Mouse (Mus musculus): Measurements from ENCODE around the gene Selp. TPM values are rescaled to one million over a fixed set of nuclear protein-coding genes. Genes with fewer than 3 reads are reported as not detected.

The Selp gene
- polyA plus RNA-seq (2016; fragmentation: Nextera tagmentation; extraction: Ambion mirVana) = not detected in 2 replicates

GRCm38 (mm10) chr1:164114947-164115493, at the start of gene Selp:
Gene Selp, plus strand, starts transcription at chr1:164115264.
- Histone ChIP-seq H3K36me3 (no peaks in the 10 kb centered on the region), H3K4me3 (no peak within 1 kb of the TSS), H3K27ac (replicated peaks) (no peak within 1 kb of the TSS), H3K4me1 (no peaks in the 10 kb centered on the region), H3K9me3 (no peaks in the 10 kb centered on the region), H3K9ac (replicated peaks) (no peak within 1 kb of the TSS), H3K27me3 (no peaks in the 10 kb centered on the region), H3K4me2 (replicated peaks) (no peak within 1 kb of the TSS)
- no peak for ATAC-seq (ENCODE audit: low FRiP score, low read depth)
- WGBS = 80% methylated on average over 8 of the region's 8 CpGs

GRCm38 (mm10) chr1:164069261-164069660, 45.8 kb upstream of the Selp start:
- no peaks in the 10 kb centered on the region for H3K9me3 ChIP-seq
- no peak overlapping the region for H3K27ac ChIP-seq (replicated peaks)
- H3K4me2 ChIP-seq (replicated peaks) = no peak overlapping the region
- no peaks in the 10 kb centered on the region for H3K4me1 ChIP-seq
- no peaks in the 10 kb centered on the region for H3K27me3 ChIP-seq
- H3K36me3 ChIP-seq = no peaks in the 10 kb centered on the region
- ATAC-seq (ENCODE audit: low FRiP score, low read depth) = no peak
- H3K9ac ChIP-seq (replicated peaks) = no peak overlapping the region
- no peak overlapping the region for H3K4me3 ChIP-seq

DNA sequence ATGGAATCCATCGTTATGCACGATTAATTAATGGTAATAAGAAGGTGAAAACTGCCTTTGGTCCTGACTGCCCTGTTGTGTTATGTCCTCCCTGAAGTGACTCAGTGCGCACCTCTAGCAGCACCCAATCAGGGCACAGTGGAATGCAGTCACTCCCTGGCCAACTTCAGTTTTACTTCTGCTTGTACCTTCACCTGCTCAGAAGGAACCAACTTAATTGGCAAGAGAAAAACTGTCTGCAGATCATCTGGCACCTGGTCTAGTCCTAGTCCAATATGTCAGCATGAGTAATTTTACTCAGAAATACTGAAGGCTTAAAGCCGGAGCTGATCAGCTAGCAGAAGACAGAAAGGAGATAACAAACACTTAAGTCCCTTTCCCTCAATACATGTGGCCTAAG, 44.6 kb upstream of the Selp start:
- Histone ChIP-seq H3K9ac (replicated peaks) (no peak overlapping the region), H3K27me3 (no peaks in the 10 kb centered on the region), H3K4me2 (replicated peaks) (no peak overlapping the region), H3K9me3 (no peaks in the 10 kb centered on the region), H3K4me1 (no peaks in the 10 kb centered on the region), H3K27ac (replicated peaks) (no peak overlapping the region), H3K4me3 (no peak overlapping the region), H3K36me3 (no peaks in the 10 kb centered on the region)
- WGBS = 86% methylated on average over 4 of the region's 4 CpGs
- no peak for ATAC-seq (ENCODE audit: low FRiP score, low read depth)

DNA sequence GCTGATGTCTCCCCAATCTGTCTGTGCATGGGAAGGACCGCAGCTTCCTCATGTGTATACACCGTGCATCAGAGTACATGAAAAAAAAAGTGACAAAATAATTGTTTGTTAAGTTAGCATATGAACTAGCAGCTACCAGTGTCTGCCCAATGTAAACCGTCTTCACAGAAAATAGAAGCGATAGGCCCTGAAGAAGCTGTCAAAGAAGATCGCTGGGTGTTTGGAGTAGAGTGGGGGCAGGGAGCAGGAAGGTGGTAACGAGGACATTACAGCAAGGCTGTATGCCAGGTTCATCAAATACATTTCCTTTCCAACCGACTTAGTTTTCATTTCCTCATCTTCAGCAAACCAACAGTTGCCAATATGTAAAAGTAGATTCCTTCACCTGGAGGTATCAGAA, 44.0 kb upstream of the Selp start:
- no peaks in the 10 kb centered on the region for H3K9me3 ChIP-seq
- no peak for ATAC-seq (ENCODE audit: low FRiP score, low read depth)
- no peaks in the 10 kb centered on the region for H3K4me1 ChIP-seq
- no peak overlapping the region for H3K4me2 ChIP-seq (replicated peaks)
- no peak overlapping the region for H3K9ac ChIP-seq (replicated peaks)
- 90% methylated on average over 7 of the region's 7 CpGs for WGBS
- H3K27me3 ChIP-seq = no peaks in the 10 kb centered on the region
- H3K27ac ChIP-seq (replicated peaks) = no peak overlapping the region
- H3K36me3 ChIP-seq = no peaks in the 10 kb centered on the region
- no peak overlapping the region for H3K4me3 ChIP-seq

GRCm38 (mm10) chr1:164072001-164072400, 43.1 kb upstream of the Selp start:
- no peaks in the 10 kb centered on the region for H3K9me3 ChIP-seq
- 82% methylated on average over 4 of the region's 4 CpGs for WGBS
- no peaks in the 10 kb centered on the region for H3K4me1 ChIP-seq
- no peak overlapping the region for H3K27ac ChIP-seq (replicated peaks)
- H3K36me3 ChIP-seq = no peaks in the 10 kb centered on the region
- no peak overlapping the region for H3K4me3 ChIP-seq
- ATAC-seq (ENCODE audit: low FRiP score, low read depth) = no peak
- H3K4me2 ChIP-seq (replicated peaks) = no peak overlapping the region
- no peaks in the 10 kb centered on the region for H3K27me3 ChIP-seq
- H3K9ac ChIP-seq (replicated peaks) = no peak overlapping the region

GRCm38 (mm10) chr1:164073091-164073490, 42.0 kb upstream of the Selp start:
- Histone ChIP-seq H3K4me1 (no peaks in the 10 kb centered on the region), H3K9ac (replicated peaks) (no peak overlapping the region), H3K4me3 (no peak overlapping the region), H3K4me2 (replicated peaks) (no peak overlapping the region), H3K36me3 (no peaks in the 10 kb centered on the region), H3K27me3 (no peaks in the 10 kb centered on the region), H3K27ac (replicated peaks) (no peak overlapping the region), H3K9me3 (no peaks in the 10 kb centered on the region)
- ATAC-seq (ENCODE audit: low FRiP score, low read depth) = no peak
- 90% methylated on average over 9 of the region's 9 CpGs for WGBS

GRCm38 (mm10) chr1:164073803-164074202, 41.3 kb upstream of the Selp start:
- WGBS = 84% methylated on average over 7 of the region's 7 CpGs
- ATAC-seq (ENCODE audit: low FRiP score, low read depth) = no peak
- no peaks in the 10 kb centered on the region for H3K4me1 ChIP-seq
- no peaks in the 10 kb centered on the region for H3K27me3 ChIP-seq
- no peaks in the 10 kb centered on the region for H3K36me3 ChIP-seq
- H3K9ac ChIP-seq (replicated peaks) = no peak overlapping the region
- H3K9me3 ChIP-seq = no peaks in the 10 kb centered on the region
- no peak overlapping the region for H3K27ac ChIP-seq (replicated peaks)
- no peak overlapping the region for H3K4me2 ChIP-seq (replicated peaks)
- H3K4me3 ChIP-seq = no peak overlapping the region

GRCm38 (mm10) chr1:164074606-164075140, 40.4 kb upstream of the Selp start:
- 87% methylated on average over 2 of the region's 2 CpGs for WGBS
- no peak overlapping the region for H3K27ac ChIP-seq (replicated peaks)
- H3K4me3 ChIP-seq = no peak overlapping the region
- H3K4me1 ChIP-seq = no peaks in the 10 kb centered on the region
- no peaks in the 10 kb centered on the region for H3K9me3 ChIP-seq
- H3K36me3 ChIP-seq = no peaks in the 10 kb centered on the region
- H3K4me2 ChIP-seq (replicated peaks) = no peak overlapping the region
- H3K27me3 ChIP-seq = no peaks in the 10 kb centered on the region
- ATAC-seq (ENCODE audit: low FRiP score, low read depth) = no peak
- H3K9ac ChIP-seq (replicated peaks) = no peak overlapping the region

DNA sequence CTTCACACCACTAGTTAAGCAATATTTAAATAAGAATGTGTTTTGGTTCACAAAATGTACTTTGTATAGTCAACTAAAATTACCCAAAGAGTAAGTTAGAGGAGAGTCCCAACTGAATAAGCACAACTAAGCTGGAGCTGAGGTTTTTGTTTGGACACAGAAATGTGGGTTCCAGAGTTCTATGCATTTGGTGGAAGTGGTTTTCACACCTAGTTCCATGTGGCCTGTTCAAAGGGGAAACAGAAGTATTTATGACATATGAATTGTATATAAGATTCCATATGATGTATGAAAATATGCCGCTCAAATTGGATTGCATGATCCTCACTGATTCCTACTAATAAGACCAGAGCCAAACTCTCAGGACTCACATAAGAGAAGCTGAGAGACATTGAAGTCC, 39.6 kb upstream of the Selp start:
- no peak for ATAC-seq (ENCODE audit: low FRiP score, low read depth)
- Histone ChIP-seq H3K4me3 (no peak overlapping the region), H3K27ac (replicated peaks) (no peak overlapping the region), H3K4me1 (no peaks in the 10 kb centered on the region), H3K27me3 (no peaks in the 10 kb centered on the region), H3K9me3 (no peaks in the 10 kb centered on the region), H3K36me3 (no peaks in the 10 kb centered on the region), H3K9ac (replicated peaks) (no peak overlapping the region), H3K4me2 (replicated peaks) (no peak overlapping the region)
- WGBS = 95% methylated on average over 1 of the region's 1 CpGs

GRCm38 (mm10) chr1:164076441-164076840, 38.6 kb upstream of the Selp start:
- no peaks in the 10 kb centered on the region for H3K27me3 ChIP-seq
- no peak for ATAC-seq (ENCODE audit: low FRiP score, low read depth)
- WGBS = 81% methylated on average over 1 of the region's 1 CpGs
- H3K36me3 ChIP-seq = no peaks in the 10 kb centered on the region
- H3K27ac ChIP-seq (replicated peaks) = no peak overlapping the region
- H3K4me3 ChIP-seq = no peak overlapping the region
- no peak overlapping the region for H3K9ac ChIP-seq (replicated peaks)
- H3K9me3 ChIP-seq = no peaks in the 10 kb centered on the region
- H3K4me2 ChIP-seq (replicated peaks) = no peak overlapping the region
- no peaks in the 10 kb centered on the region for H3K4me1 ChIP-seq

- H3K9ac ChIP-seq (replicated peaks) = no peak overlapping the region
- H3K4me3 ChIP-seq = no peak overlapping the region
- no peaks in the 10 kb centered on the region for H3K4me1 ChIP-seq
- H3K4me2 ChIP-seq (replicated peaks) = no peak overlapping the region
- H3K27me3 ChIP-seq = no peaks in the 10 kb centered on the region
- no peak for ATAC-seq (ENCODE audit: low FRiP score, low read depth)
- H3K36me3 ChIP-seq = no peaks in the 10 kb centered on the region
- H3K9me3 ChIP-seq = no peaks in the 10 kb centered on the region
- no peak overlapping the region for H3K27ac ChIP-seq (replicated peaks)
- 90% methylated on average over 3 of the region's 3 CpGs for WGBS
Observed at GRCm38 (mm10) chr1:164077031-164077430, 38.0 kb upstream of the Selp start.

DNA sequence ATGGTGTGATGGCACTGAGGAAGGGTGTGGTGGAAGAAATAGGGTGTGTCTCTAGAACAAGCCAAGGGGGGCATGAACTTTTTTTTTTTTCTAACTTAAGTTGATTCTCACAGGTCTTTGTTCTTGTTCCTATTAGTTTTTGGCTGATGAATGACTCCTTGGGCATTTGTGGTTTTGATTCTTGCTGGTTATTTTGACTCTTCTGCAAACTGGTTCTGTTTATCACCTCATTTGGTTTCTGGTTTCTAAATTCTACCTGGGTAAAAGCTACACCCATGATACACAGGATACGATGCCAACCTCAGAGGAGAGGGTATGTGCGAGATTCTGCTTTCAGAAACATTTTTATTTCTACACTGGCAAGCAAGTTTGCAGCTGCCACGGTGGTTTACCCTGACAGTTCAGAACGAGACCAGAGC, 36.7 kb upstream of the Selp start:
- Histone ChIP-seq H3K36me3 (no peaks in the 10 kb centered on the region), H3K4me2 (replicated peaks) (no peak overlapping the region), H3K9ac (replicated peaks) (no peak overlapping the region), H3K27me3 (no peaks in the 10 kb centered on the region), H3K27ac (replicated peaks) (no peak overlapping the region), H3K4me3 (no peak overlapping the region), H3K4me1 (no peaks in the 10 kb centered on the region), H3K9me3 (no peaks in the 10 kb centered on the region)
- no peak for ATAC-seq (ENCODE audit: low FRiP score, low read depth)
- WGBS = 88% methylated on average over 4 of the region's 4 CpGs

- no peaks in the 10 kb centered on the region for H3K9me3 ChIP-seq
- H3K4me3 ChIP-seq = no peak overlapping the region
- no peaks in the 10 kb centered on the region for H3K4me1 ChIP-seq
- no peak for ATAC-seq (ENCODE audit: low FRiP score, low read depth)
- no peaks in the 10 kb centered on the region for H3K27me3 ChIP-seq
- no peak overlapping the region for H3K9ac ChIP-seq (replicated peaks)
- 89% methylated on average over 11 of the region's 11 CpGs for WGBS
- H3K36me3 ChIP-seq = no peaks in the 10 kb centered on the region
- no peak overlapping the region for H3K27ac ChIP-seq (replicated peaks)
- no peak overlapping the region for H3K4me2 ChIP-seq (replicated peaks)
Observed at GRCm38 (mm10) chr1:164079091-164079490, 36.0 kb upstream of the Selp start.

Data from midbrain, embryonic 12.5 days (tissue).